Mouse (Mus musculus) lung, postnatal 0 days (tissue): ENCODE data around the gene Atp5b.

Source experiments
- CTCF ChIP-seq: IDR thresholded peaks from 2 replicates; pipeline ENCODE4 v1.5.1; 2016; ENCODE audit warnings: antibody characterized with exemption, mild to moderate bottlenecking
- EP300 ChIP-seq: IDR thresholded peaks from 2 replicates; pipeline ENCODE4 v1.6.1; 2016; ENCODE audit warnings: antibody characterized with exemption, mild to moderate bottlenecking, control low read depth

- no peak for TF ChIP-seq CTCF
- no peak for TF ChIP-seq EP300
Measured at GRCm38 (mm10) chr10:128131297-128131696, 48.2 kb downstream of the Atp5b start.
